Mouse (Mus musculus) gastrocnemius, adult 18-20 months (tissue): ENCODE measurements around the gene Dcaf5. TPM values are rescaled to one million over a fixed set of nuclear protein-coding genes. Genes with fewer than 3 reads are reported as not detected.
A peak's percentile ranks its signal among the peaks of the same experiment; 100 is the strongest.
"Not testable (repeated sequence)": the region's sequence is repeated elsewhere in the genome, so short reads cannot be mapped to it uniquely, and the experiment has no call there.

Experiments used
- DNase-seq: peaks from one replicate; pipeline ENCODE4 v3.0.0; 2021; ENCODE audit warnings: low spot score
- long read RNA-seq, 2 experiments: library from polyadenylated mRNA; stranded (forward); transcript quantifications; one replicate each; pipeline ENCODE4 v2.0.0; 2021
- total RNA-seq, 2 experiments: library from RNA; stranded (reverse); gene quantifications; 2 replicates each; pipeline ENCODE4 v1.2.3; 2021

Dcaf5 gene
- total RNA-seq: 10 to 100 TPM; 40.4 to 49.1 TPM
- long read RNA-seq, experiment 1, full-length matches to known transcripts: 12 of 34 reads
- long read RNA-seq, experiment 1, partial matches to known transcripts: 3 of 34 reads
- long read RNA-seq, experiment 1, other reads (novel, unspliced or antisense): 19 of 34 reads
- long read RNA-seq, experiment 2, full-length matches to known transcripts: 9 of 21 reads
- long read RNA-seq, experiment 2, partial matches to known transcripts: 4 of 21 reads
- long read RNA-seq, experiment 2, other reads (novel, unspliced or antisense): 8 of 21 reads

- DNase-seq: peak; percentile 73
Observed at GRCm38 (mm10) chr12:80436336-80436976, at the start of gene Dcaf5. Gene Dcaf5, minus strand, starts transcription at chr12:80436601.

GRCm38 (mm10) chr12:80483397-80483796 lies 47.0 kb upstream of the Dcaf5 start:
- no peak for DNase-seq

- peak; percentile 62 for DNase-seq
Observed at GRCm38 (mm10) chr12:80479986-80480385, 43.6 kb upstream of the Dcaf5 start.

- no peak for DNase-seq
Observed at GRCm38 (mm10) chr12:80473731-80474130, 37.3 kb upstream of the Dcaf5 start.

GRCm38 (mm10) chr12:80471926-80472325 lies 35.5 kb upstream of the Dcaf5 start:
- peak; percentile 39 for DNase-seq

- peak; percentile 72 for DNase-seq
Observed at GRCm38 (mm10) chr12:80470206-80470605, 33.8 kb upstream of the Dcaf5 start.

GRCm38 (mm10) chr12:80463666-80464269 lies 27.4 kb upstream of the Dcaf5 start:
- peak; percentile 68 for DNase-seq

GRCm38 (mm10) chr12:80462942-80463651 lies 26.7 kb upstream of the Dcaf5 start, which contains the start of gene Exd2:
Gene Exd2, plus strand, starts transcription at chr12:80463095.
- peak; percentile 93 for DNase-seq

- not testable (repeated sequence) for DNase-seq
Observed at GRCm38 (mm10) chr12:80462292-80462896, 26.0 kb upstream of the Dcaf5 start.

- DNase-seq: no peak
Observed at GRCm38 (mm10) chr12:80458033-80458432, 21.6 kb upstream of the Dcaf5 start.

GRCm38 (mm10) chr12:80453506-80453905 lies 17.1 kb upstream of the Dcaf5 start:
- DNase-seq: no peak

- DNase-seq: no peak
Observed at GRCm38 (mm10) chr12:80444525-80445109, 8.2 kb upstream of the Dcaf5 start.

- DNase-seq: peak; percentile 19
Observed at GRCm38 (mm10) chr12:80440957-80441356, 4.6 kb upstream of the Dcaf5 start.

- DNase-seq: no peak
Observed at GRCm38 (mm10) chr12:80437051-80437675, 762 bp upstream of the Dcaf5 start.

- no peak for DNase-seq
Observed at GRCm38 (mm10) chr12:80435887-80436286, 514 bp downstream of the Dcaf5 start.

GRCm38 (mm10) chr12:80434961-80435691 lies 1.3 kb downstream of the Dcaf5 start:
- DNase-seq: peak; percentile 70

- no peak for DNase-seq
Observed at GRCm38 (mm10) chr12:80434601-80434960, 1.8 kb downstream of the Dcaf5 start.

- no peak for DNase-seq
Observed at GRCm38 (mm10) chr12:80433266-80433665, 3.1 kb downstream of the Dcaf5 start.

GRCm38 (mm10) chr12:80427683-80428082 lies 8.7 kb downstream of the Dcaf5 start:
- DNase-seq: no peak

GRCm38 (mm10) chr12:80415100-80415499 lies 21.3 kb downstream of the Dcaf5 start:
- no peak for DNase-seq
